Mouse (Mus musculus) CH12.LX (cell line): ENCODE measurements around the gene Fhit. TPM values are rescaled to one million over a fixed set of nuclear protein-coding genes. Genes with fewer than 3 reads are reported as not detected.

ENCODE experiments used
- DNase-seq: peaks from one replicate; pipeline ENCODE4 v3.0.0-alpha.2; 2013; ENCODE audit errors: extremely low read depth
- H3K27ac ChIP-seq: 2 replicates; pipeline ENCODE4 v1.5.1; 2012; ENCODE audit warnings: low read depth, mild to moderate bottlenecking, control low read depth, moderate library complexity; ENCODE audit not compliant: insufficient read depth
- H3K27me3 ChIP-seq: replicated peaks from 2 replicates; pipeline ENCODE3; 2012; ENCODE audit warnings: inconsistent platforms
- H3K36me3 ChIP-seq, 2 experiments: replicated peaks in 1 of 2; 2 replicates each; pipeline versions ENCODE3 to v1.6.1; 2012; ENCODE audit warnings: inconsistent platforms in 1 of 2, low read length in 1 of 2, mild to moderate bottlenecking in 1 of 2, mixed read lengths in 1 of 2, moderate library complexity in 1 of 2; ENCODE audit not compliant: control insufficient read depth in 1 of 2, insufficient read depth in 1 of 2
- H3K4me1 ChIP-seq, 2 experiments: 2 replicates each; pipeline ENCODE4 v1.6.1; 2012; ENCODE audit warnings: inconsistent platforms in 1 of 2, moderate library complexity in 1 of 2; ENCODE audit not compliant: insufficient read depth in 2 of 2, control insufficient read depth in 1 of 2
- H3K4me2 ChIP-seq: 2 replicates; pipeline ENCODE4 v1.6.1; 2012; ENCODE audit warnings: low read depth, mild to moderate bottlenecking, control low read depth; ENCODE audit not compliant: poor library complexity, insufficient read depth, severe bottlenecking
- H3K4me3 ChIP-seq, 3 experiments: fragments of 150-350 bp in 1 of 3; sonication (generic) in 1 of 3; replicated peaks in 1 of 3; 2 replicates each; pipeline versions ENCODE3 to v1.5.1; 2011 to 2012; ENCODE audit warnings: low read depth in 2 of 3, low read length in 2 of 3, mild to moderate bottlenecking in 2 of 3, moderate library complexity in 2 of 3, control low read depth in 1 of 3, improper control_type of control experiment in 1 of 3, inconsistent platforms in 1 of 3, mixed read lengths in 1 of 3; ENCODE audit not compliant: poor library complexity in 1 of 3
- H3K79me2 ChIP-seq: replicated peaks from 2 replicates; pipeline ENCODE4 v1.6.1; 2012; ENCODE audit warnings: mild to moderate bottlenecking, moderate library complexity; ENCODE audit not compliant: control insufficient read depth, poor library complexity, insufficient read depth, severe bottlenecking; ENCODE audit errors: extremely low read depth
- H3K9ac ChIP-seq: 2 replicates; pipeline ENCODE4 v1.6.1; 2012; ENCODE audit warnings: low read depth, mild to moderate bottlenecking, control low read depth, moderate library complexity; ENCODE audit not compliant: insufficient read depth
- H3K9me3 ChIP-seq: replicated peaks from 2 replicates; pipeline ENCODE3; 2012; ENCODE audit warnings: low read length, inconsistent platforms, mixed read lengths
- CHD2 ChIP-seq: IDR thresholded peaks from 2 replicates; pipeline ENCODE4 v1.6.1; 2011; ENCODE audit warnings: low read length, improper control_type of control experiment
- CTCF ChIP-seq, 2 experiments: IDR thresholded peaks in 1 of 2; conservative IDR thresholded peaks in 1 of 2; 2 replicates each; pipeline ENCODE4 v1.5.1; 2011 to 2012; ENCODE audit warnings: low read depth in 2 of 2, low read length in 2 of 2, improper control_type of control experiment in 1 of 2, inconsistent platforms in 1 of 2, mild to moderate bottlenecking in 1 of 2, moderate library complexity in 1 of 2
- ETS1 ChIP-seq: conservative IDR thresholded peaks from 2 replicates; pipeline ENCODE4 v1.6.1; 2012; ENCODE audit warnings: low read depth, mild to moderate bottlenecking, inconsistent platforms, low read length, improper control_type of control experiment, moderate library complexity
- IRF4 ChIP-seq: IDR thresholded peaks from 2 replicates; pipeline ENCODE4 v1.6.1; 2014; ENCODE audit warnings: low read depth, mild to moderate bottlenecking, inconsistent platforms, low read length, improper control_type of control experiment
- JUN ChIP-seq: IDR thresholded peaks from 2 replicates; pipeline ENCODE4 v1.6.1; 2011; ENCODE audit warnings: low read depth, mild to moderate bottlenecking, low read length, improper control_type of control experiment, moderate library complexity; ENCODE audit not compliant: insufficient read depth
- MAFK ChIP-seq: IDR thresholded peaks from 2 replicates; pipeline ENCODE4 v1.6.1; 2011; ENCODE audit warnings: low read length, improper control_type of control experiment; ENCODE audit not compliant: insufficient replicate concordance
- MEF2A ChIP-seq: IDR thresholded peaks from 2 replicates; pipeline ENCODE4 v1.6.1; 2014; ENCODE audit warnings: low read depth, mild to moderate bottlenecking, inconsistent platforms, low read length, improper control_type of control experiment, borderline replicate concordance
- MXI1 ChIP-seq: IDR thresholded peaks from 2 replicates; pipeline ENCODE4 v1.6.1; 2011; ENCODE audit warnings: mild to moderate bottlenecking, low read depth, low read length, improper control_type of control experiment
- MYC ChIP-seq: IDR thresholded peaks from 2 replicates; pipeline ENCODE4 v1.6.1; 2011; ENCODE audit warnings: low read depth, mild to moderate bottlenecking, improper control_type of control experiment, low read length
- NELFE ChIP-seq: IDR thresholded peaks from 2 replicates; pipeline ENCODE4 v1.6.1; 2011; ENCODE audit warnings: low read depth, low read length, improper control_type of control experiment
- NRF1 ChIP-seq: IDR thresholded peaks from 2 replicates; pipeline ENCODE4 v1.6.1; 2014; ENCODE audit warnings: low read depth, mild to moderate bottlenecking, inconsistent platforms, low read length, improper control_type of control experiment, moderate library complexity
- PAX5 ChIP-seq: IDR thresholded peaks from 2 replicates; pipeline ENCODE4 v1.6.1; 2012; ENCODE audit warnings: low read length, inconsistent platforms, mixed read lengths
- POLR2AphosphoS2 ChIP-seq: IDR thresholded peaks from 2 replicates; pipeline ENCODE4 v1.6.1; 2011; ENCODE audit warnings: low read depth, low read length, improper control_type of control experiment
- RAD21 ChIP-seq: IDR thresholded peaks from 2 replicates; pipeline ENCODE4 v1.6.1; 2011; ENCODE audit warnings: low read depth, mild to moderate bottlenecking, low read length, improper control_type of control experiment, moderate library complexity
- RCOR1 ChIP-seq: conservative IDR thresholded peaks from 2 replicates; pipeline ENCODE4 v1.6.1; 2012; ENCODE audit warnings: low read depth, mild to moderate bottlenecking, inconsistent platforms, low read length, improper control_type of control experiment
- SIN3A ChIP-seq: IDR thresholded peaks from 2 replicates; pipeline ENCODE4 v1.6.1; 2012; ENCODE audit warnings: low read length, improper control_type of control experiment, inconsistent platforms
- SMC3 ChIP-seq: IDR thresholded peaks from 2 replicates; pipeline ENCODE4 v1.6.1; 2011; ENCODE audit warnings: low read depth, low read length, improper control_type of control experiment
- TBP ChIP-seq: conservative IDR thresholded peaks from 2 replicates; pipeline ENCODE4 v1.6.1; 2011; ENCODE audit warnings: low read depth, low read length, improper control_type of control experiment
- TCF12 ChIP-seq: IDR thresholded peaks from 2 replicates; pipeline ENCODE4 v1.6.1; 2014; ENCODE audit warnings: low read depth, mild to moderate bottlenecking, inconsistent platforms, low read length, improper control_type of control experiment
- UBTF ChIP-seq: IDR thresholded peaks from 2 replicates; pipeline ENCODE4 v1.6.1; 2012; ENCODE audit warnings: low read depth, mild to moderate bottlenecking, inconsistent platforms, low read length, improper control_type of control experiment, moderate library complexity
- USF2 ChIP-seq: conservative IDR thresholded peaks from 2 replicates; pipeline ENCODE4 v1.6.1; 2011; ENCODE audit warnings: low read depth, low read length, improper control_type of control experiment
- ZMIZ1 ChIP-seq: IDR thresholded peaks from 2 replicates; pipeline ENCODE4 v1.6.1; 2012; ENCODE audit warnings: low read depth, mild to moderate bottlenecking, inconsistent platforms, low read length, improper control_type of control experiment
- ZNF384 ChIP-seq: IDR thresholded peaks from 2 replicates; pipeline ENCODE4 v1.6.1; 2012; ENCODE audit warnings: low read depth, low read length, improper control_type of control experiment, inconsistent platforms
- dilution Hi-C: fragments of 300-500 bp; cut with MboI; formaldehyde crosslinking; loops from 2 replicates; pipeline ENCODE4 v1.14.3; 2020; ENCODE audit warnings: low sequenced_read_pairs; ENCODE audit not compliant: extremely low pct_unique_long_range_greater_than_20kb, extremely low pct_ligation_motif_present
- in situ Hi-C: fragments of 300-500 bp; cut with MboI; formaldehyde crosslinking; loops from 3 replicates; pipeline ENCODE4 v1.14.3; 2019; ENCODE audit warnings: low sequenced_read_pairs, low pct_ligation_motif_present, low pct_unique_long_range_greater_than_20kb, mixed read lengths
- polyA plus RNA-seq: library from polyadenylated mRNA; unstranded; fragments of >175 nt; gene quantifications from 2 replicates; pipeline ENCODE4 v1.2.1, GENCODE M21; 2012; ENCODE audit warnings: low read depth; ENCODE audit not compliant: insufficient read length
- total RNA-seq, 2 experiments: library from RNA; depleted of rRNA; stranded (reverse); fragments of 300-350 nt in 1 of 2; fragments of >200 nt in 1 of 2; gene quantifications; 2 replicates each; pipeline ENCODE4 v1.2.3; 2012 to 2014

The Fhit gene
- total and polyA plus RNA-seq, 3 experiments = 0.64 to 1.9 (median 0.64) TPM

- H3K4me2 ChIP-seq = no peak overlapping the region
- dilution Hi-C loops = no loop called here
Observed at GRCm38 (mm10) chr14:9552149-9552548, 1609.7 kb downstream of the Fhit start.

GRCm38 (mm10) chr14:9547952-9548351 lies 1613.9 kb downstream of the Fhit start:
- Histone ChIP-seq H3K36me3 (no peaks in the 10 kb centered on the region), H3K4me2 (no peak overlapping the region), H3K27me3 (no peaks in the 10 kb centered on the region), H3K9ac (no peak overlapping the region), H3K27ac (no peak overlapping the region), H3K4me1 (peaks cover 0 to 28% of the 10 kb centered on the region in 2 experiments; a peak in 2 of 4 replicates), H3K79me2 (no peaks in the 10 kb centered on the region), H3K4me3 (no peak overlapping the region), H3K9me3 (no peaks in the 10 kb centered on the region)
- in situ Hi-C loops (no loop called here), dilution Hi-C loops (no loop called here)
- no peak for DNase-seq
- TF ChIP-seq TBP (no peak), NELFE (no peak), IRF4 (no peak)

More at GRCm38 (mm10) chr14:9552149-9552548, 1609.7 kb downstream of the Fhit start:
- no peak overlapping the region for H3K9ac ChIP-seq
- DNase-seq = no peak
- H3K4me3 ChIP-seq = no peak overlapping the region
- H3K36me3 ChIP-seq = no peaks in the 10 kb centered on the region
- TF ChIP-seq RAD21 (no peak), MAFK (no peak), NRF1 (no peak), PAX5 (no peak), ETS1 (no peak), POLR2AphosphoS2 (no peak), CTCF (conservative IDR thresholded peaks at IDR 0.05 in 1 of 2, IDR thresholded peaks at IDR 0.05 in 1 of 2; ENCODE audit: low read depth in 2 of 2, low read length in 2 of 2) (no peak), SIN3A (no peak), RCOR1 (no peak), UBTF (no peak), ZNF384 (no peak), MYC (no peak), MXI1 (no peak), TCF12 (no peak), SMC3 (no peak), JUN (no peak), CHD2 (no peak), USF2 (no peak), ZMIZ1 (no peak), MEF2A (no peak)
- in situ Hi-C loops = no loop called here
- H3K79me2 ChIP-seq = no peaks in the 10 kb centered on the region
- no peak overlapping the region for H3K27ac ChIP-seq
- H3K27me3 ChIP-seq = no peaks in the 10 kb centered on the region
- H3K4me1 ChIP-seq = peaks cover 0 to 23% of the 10 kb centered on the region in 2 experiments; a peak in 2 of 4 replicates
- no peaks in the 10 kb centered on the region for H3K9me3 ChIP-seq
